Mouse (Mus musculus): ENCODE data around the gene Ralgps2. TPM values are rescaled to one million over a fixed set of nuclear protein-coding genes. Genes with fewer than 3 reads are reported as not detected.

Ralgps2 gene
- total RNA-seq, 2 experiments from 2014 or later: 12.5 to 28.8 TPM

DNA sequence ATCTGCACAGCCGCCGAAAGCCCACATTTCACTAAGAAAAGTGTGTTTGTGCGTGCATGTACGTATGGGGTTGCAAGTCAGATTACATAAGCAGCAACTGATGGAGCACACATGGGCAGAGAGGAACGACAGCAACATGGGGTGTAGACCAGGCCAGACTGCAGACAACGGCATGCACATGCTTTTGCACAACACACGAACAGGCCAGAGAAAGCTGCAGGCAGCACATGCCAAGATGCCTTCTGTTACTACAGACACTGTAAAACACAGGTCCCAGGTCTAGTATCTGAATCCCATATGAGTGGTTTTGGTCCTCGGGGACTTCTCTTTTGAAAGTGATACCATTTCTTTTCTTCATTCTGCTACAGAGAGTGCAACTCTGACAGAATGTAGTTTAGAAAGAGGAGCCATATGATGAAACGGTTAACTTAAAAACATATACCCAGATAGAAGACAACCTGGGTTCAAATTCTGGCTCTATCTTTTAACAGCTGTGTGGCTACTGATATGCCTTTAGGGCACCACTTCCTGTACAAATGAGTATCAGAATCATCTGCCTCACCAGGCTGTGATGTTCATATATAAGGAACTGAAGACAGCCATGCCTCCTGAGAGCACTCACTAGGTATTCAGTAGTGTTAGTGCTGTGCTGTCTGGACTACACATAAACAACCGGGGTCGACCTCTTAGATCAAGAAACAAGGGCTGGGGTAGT is 97.6 kb downstream of the Ralgps2 start:
- ATAC-seq (replicated peaks; ENCODE audit: poor library complexity, severe bottlenecking): peak; percentile 50

DNA sequence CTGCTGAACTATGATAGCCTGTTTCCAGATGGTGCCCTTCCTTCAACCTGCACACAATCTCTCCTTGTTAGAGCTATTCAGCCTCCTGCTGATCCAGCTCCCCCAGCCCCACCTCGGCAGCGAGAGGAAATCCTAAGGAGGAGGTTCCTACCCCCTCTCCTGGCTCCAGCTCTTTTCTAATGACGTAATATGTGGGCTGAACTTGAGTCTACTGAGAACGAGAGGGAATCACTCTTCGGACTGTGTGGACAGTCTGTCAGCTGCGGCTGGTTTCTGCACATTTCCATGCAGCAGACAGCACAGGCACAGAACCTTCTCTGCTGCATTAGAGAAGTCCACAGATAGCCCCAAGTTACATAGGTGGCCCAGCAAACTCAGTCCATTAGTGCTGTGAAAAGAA is 100.7 kb downstream of the Ralgps2 start:
- ATAC-seq (replicated peaks; ENCODE audit: poor library complexity, severe bottlenecking): no peak

DNA sequence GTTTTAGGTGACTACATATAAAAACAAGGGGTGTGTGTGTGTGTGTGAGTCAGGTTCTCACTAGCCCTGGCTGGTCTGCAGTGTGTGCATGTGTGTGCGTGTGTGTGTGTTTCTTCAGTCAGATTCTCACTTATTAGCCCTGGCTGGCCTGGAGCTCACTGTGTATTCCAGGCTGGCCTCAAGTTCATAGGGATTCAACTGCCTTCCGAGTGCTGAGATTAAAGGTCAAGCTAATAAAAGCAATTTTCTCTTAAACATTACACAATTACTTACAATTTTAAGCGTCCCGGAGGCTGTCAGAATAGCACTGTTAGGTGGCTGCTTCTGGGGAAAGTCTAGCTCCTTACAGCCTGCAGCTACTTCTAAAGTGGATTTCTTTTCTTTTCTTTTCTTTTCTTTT is 101.2 kb downstream of the Ralgps2 start, which contains the start of gene Angptl1:
TSS of gene Angptl1 (plus strand) at position 386 of the 400 bp plus-strand sequence.
- ATAC-seq (replicated peaks; ENCODE audit: poor library complexity, severe bottlenecking): no peak

DNA sequence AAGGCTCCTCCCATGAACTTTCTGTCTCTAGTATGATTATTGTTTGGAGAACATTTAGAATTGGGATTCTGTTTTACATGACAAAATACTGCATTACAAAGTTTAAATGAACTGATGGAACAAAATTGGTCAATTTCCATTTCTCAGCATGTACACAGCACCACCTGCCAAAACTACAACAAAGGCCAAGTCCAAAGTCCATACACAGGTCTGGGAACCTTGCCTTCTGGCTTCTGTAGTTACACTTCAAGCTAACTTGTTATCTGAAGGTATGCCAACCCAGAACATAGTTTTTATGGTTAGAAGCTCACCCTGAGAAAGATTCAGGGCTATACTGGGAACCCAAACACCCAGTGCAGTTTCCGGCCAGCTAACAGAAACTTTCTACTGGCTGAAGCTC is 120.2 kb downstream of the Ralgps2 start:
- ATAC-seq (replicated peaks; ENCODE audit: poor library complexity, severe bottlenecking): no peak

DNA sequence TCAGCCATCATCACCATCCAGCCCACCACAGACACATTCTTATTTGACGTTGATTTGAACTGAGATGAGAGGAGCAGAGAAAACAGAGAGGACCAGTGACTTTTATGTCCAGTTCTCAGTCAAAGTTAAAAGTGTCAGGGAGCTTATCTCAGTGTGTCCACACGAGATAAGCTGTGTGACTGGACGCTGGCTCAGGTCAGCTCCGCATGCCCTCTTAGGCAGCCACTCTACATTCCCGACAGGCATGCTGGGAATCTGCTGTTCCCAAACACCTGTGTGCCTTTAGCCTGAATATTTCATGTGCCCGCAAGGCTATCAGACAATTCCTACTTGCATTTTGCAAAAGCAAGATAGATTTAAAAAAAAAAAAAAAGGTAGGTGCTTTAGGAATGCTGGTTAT is 125.9 kb downstream of the Ralgps2 start:
- no peak for ATAC-seq (replicated peaks; ENCODE audit: poor library complexity, severe bottlenecking)

DNA sequence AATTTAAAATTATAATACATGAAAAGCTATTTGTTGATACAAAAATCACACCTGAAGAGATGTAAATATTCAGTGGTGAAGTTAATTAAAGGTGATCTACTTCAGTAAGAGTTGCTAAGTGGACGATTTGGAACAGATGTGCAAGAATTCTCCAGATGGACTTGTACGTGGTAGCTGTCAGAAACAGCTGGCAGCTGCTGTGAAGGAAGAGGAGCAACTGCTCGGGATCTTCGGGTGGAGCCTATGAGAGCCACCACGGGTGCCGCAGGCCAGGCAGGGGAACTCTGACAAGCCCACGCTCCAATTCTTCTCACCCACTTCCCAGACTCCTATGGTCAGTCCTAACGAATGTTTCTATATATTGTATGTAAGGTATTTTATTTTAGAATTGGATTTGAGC is 126.7 kb downstream of the Ralgps2 start:
- no peak for ATAC-seq (replicated peaks; ENCODE audit: poor library complexity, severe bottlenecking)

DNA sequence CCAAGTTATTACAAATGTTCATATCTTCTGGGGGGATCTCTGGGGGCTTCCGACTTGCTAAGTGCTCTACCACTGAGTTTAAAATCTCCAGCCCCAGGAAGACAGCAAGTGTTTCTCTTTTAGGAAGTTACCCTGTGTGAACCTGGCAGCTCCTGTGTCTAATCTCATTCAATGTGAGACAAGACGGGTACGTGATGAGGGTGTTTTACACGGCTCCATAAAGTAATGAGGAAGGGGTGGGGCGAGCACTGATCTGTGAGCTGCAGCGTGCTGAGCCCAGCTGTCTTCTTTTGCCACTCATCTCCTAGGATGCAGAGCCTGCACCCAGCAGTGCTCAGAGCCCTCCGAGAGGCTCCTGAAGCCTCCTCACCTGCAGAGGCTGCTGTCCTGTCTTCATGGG is 127.5 kb downstream of the Ralgps2 start:
- ATAC-seq (replicated peaks; ENCODE audit: poor library complexity, severe bottlenecking): no peak

DNA sequence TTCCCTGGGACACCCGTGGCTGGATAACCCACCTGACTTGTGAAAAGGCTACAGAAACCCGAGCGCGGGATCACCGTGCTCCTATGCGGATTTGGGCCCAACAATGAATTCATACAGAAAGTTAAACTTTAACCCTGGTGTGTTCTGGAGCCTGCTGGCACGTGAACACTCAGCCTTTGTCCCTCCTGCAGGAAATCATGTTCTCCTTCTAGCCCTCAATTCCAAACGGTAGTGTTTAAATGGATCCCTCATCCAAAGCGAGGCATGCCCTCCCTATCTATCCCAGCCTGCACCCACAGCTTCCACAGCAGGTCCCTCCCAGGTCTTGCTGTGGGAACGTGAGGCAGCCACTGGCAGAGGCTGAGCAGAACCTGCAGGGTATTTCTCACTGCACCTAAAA is 131.1 kb downstream of the Ralgps2 start:
- ATAC-seq (replicated peaks; ENCODE audit: poor library complexity, severe bottlenecking): no peak

DNA sequence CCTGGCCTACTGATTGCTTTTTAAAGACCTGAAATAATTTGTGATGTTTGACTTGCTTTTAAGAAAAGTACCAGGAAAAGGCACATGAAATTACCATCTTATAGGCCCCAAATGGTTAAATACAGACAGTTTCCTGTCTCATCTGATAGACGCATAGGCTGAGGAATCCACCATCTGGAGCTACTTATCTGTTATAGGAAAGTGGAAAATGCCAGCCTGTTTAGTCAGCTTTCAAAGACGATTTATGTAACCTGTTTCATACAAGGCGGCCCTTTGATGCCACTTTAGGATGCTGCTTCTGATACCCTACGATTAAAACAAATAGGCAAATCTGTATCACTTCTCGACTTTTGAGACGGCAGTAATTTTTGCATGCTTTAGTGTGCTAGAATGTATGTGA is 138.2 kb downstream of the Ralgps2 start:
- no peak for ATAC-seq (replicated peaks; ENCODE audit: poor library complexity, severe bottlenecking)

DNA sequence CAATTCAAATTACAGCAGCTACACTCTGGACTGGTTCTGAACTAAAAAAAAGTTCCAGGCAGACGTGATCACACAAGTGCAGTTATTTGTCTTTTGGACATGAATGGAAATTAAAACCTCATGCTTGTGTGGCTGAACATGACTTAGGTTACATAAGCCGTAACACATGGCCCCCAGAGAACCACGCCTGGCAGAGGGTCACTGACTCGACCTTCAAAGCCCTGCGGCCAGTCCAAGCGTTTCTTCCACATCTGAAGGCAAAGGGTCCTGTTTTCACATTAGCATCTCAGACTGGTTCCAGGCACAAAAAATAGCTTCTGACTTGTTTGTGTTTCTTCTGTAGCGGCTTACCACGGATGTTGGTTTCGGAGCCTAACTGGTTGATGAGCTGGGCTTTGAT is 143.2 kb downstream of the Ralgps2 start:
- no peak for ATAC-seq (replicated peaks; ENCODE audit: poor library complexity, severe bottlenecking)

DNA sequence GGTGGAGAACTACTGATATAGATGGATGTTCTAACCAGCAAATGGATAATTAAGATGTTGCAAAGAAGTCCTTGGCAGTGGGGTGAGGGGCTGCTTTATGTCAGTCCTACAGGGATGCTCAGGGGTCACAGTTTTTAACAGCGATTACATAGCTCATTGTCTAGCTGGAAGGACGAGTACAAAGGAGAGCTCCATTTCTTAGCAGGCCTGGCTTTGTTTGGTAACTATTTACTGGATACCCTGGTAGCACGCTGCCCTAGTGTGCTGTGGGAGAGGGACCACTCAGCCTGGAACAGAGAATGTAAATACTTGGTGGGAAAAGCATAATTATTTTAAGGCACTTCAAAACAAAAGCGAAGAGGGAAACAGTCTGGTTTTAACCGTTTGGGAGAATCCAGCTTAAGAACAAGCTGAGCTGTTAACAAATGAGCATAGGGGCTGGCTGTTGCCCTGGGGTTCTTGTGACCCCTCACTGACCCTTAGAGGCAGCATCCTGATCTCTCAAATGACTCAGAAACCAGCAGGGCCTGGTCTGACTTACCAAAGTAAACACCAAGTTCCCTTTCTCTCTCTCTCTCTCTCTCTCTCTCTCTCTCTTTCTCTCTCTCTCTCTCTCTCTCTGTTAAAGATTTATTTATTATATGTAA is 149.5 kb downstream of the Ralgps2 start:
- ATAC-seq (replicated peaks; ENCODE audit: poor library complexity, severe bottlenecking): no peak

DNA sequence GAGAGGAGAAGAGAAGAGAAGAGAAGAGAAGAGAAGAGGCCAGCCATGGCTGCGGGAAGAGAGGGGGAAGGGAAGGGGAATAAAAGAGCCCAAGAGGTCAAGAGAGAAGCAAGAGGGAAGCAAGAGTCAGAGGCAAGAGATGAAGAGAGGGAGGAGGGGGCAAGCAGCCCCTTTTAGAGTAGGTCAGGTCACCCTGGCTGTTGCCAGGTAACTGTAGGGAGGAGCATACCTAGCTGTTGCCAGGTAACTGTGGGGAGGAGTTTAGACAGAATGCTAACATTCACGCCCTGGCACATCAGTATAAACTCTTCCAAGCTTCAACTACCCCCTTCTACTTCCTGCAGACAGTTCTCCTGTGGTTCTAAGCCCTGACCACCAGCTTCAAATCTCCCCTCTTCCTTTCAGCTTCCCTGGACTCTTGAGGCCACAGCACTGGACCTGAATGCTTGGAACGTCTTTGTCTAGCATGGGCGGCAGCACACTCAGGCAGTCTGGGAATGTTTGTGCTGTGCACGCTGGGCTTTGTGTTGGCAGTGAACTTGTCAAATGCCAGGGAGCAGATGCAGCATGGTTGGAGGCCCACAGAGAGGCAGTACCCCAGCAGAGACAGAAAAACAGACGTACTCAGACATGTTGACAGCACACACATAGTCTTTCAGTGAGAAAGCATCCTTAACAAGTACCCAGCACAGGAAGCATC is 152.1 kb downstream of the Ralgps2 start:
- no peak for ATAC-seq (replicated peaks; ENCODE audit: poor library complexity, severe bottlenecking)

DNA sequence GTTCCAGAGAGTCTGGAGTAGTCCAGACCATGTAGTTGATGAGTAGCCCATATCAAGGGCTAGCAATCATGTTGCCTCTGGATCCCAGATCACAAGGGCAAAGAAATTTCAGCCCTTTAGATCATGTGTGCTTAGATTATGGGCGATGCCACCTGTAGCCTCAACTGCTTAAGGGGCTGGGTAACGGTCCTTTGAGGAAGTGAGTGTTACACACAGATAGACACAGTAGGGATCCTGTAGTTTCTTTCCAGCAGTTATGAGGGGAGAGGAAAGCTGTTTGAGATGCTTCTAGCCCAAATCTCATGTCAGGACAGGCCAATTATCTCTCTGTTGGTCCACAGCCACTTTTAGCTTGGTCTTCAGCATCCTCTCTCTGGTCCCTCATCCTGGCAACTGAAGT is 153.4 kb downstream of the Ralgps2 start:
- no peak; the same call in 1 of the 2 replicates for ATAC-seq (replicated peaks; ENCODE audit: poor library complexity, severe bottlenecking)

DNA sequence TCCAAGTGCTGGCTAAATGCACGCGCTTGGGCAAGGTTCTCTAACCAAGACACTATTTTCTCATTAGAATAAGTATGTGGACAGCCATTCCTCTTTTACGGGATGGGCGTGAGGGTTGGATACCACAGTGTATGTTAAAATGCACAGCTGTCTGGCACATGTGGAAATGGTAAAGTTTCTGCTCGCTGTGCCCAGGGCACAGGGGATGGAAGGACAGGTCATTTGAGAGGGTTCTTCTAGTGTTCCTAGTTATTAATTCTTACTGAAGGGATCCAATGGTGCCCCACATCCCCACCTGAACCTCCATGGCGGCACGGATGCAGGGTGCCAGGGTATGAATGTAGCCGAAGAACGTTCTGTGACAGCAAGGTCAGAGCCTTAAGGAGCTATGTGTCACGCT is 154.5 kb downstream of the Ralgps2 start:
- ATAC-seq (replicated peaks; ENCODE audit: poor library complexity, severe bottlenecking): no peak

DNA sequence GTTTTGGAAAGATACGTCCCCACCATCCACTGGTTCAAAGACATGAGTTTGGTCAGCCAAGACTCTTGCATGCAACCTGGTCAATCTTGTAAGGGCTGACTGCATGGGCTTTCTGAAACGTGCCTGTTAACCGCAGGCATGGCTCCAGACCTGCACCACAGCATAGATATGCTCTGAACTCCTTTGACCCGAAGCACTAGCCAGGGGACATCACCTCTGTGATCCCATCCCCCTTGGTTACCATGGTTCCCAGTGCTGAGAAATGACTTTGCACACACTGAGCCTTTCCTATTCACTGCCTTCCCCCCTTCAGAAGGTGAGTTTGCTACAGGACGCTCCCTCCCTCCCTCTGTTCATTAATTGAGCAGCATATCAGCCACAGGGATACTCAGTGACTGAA is 155.3 kb downstream of the Ralgps2 start:
- ATAC-seq (replicated peaks; ENCODE audit: poor library complexity, severe bottlenecking): no peak

DNA sequence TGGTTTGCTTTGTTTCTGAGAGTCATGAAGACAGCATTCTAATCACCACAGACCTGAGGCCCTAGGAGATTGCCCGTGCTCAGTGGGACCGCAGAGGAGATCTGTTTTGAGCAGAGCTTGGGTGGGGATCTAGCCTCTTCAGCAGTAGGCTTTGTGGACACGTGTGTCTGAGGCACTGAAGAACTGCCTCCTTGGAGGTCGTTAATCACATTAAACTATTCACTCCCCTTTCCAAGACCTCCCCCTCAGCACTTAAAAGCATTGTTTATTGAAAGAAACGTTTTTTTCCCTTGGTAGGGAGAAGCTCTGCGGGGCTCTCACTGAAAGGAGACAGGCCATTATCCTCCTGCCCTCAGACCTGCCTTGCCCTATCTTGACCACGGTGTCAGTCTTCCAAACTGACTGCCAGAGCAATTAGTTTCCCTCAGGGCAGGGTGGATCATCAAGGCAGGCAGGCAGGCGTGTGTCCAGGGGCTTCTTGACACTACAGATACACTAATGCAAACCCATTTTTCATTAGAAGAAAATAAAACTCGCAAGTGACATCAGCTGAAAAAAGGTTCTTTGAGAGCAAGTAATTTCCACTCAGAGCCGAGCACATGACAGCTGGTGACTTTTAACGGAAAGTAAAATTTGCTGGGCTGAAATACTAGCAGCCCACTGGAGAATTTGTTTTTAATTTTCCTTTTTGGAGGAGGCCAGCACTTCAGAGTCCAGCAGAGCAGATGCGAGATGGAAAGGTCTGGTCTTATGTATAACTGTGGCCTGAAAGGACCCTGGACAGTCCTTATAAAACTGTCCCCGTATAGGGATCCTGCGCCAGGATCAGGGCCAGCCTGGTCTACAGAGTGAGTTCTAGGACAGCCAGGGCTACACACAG is 157.2 kb downstream of the Ralgps2 start:
- ATAC-seq (replicated peaks; ENCODE audit: poor library complexity, severe bottlenecking): no peak

DNA sequence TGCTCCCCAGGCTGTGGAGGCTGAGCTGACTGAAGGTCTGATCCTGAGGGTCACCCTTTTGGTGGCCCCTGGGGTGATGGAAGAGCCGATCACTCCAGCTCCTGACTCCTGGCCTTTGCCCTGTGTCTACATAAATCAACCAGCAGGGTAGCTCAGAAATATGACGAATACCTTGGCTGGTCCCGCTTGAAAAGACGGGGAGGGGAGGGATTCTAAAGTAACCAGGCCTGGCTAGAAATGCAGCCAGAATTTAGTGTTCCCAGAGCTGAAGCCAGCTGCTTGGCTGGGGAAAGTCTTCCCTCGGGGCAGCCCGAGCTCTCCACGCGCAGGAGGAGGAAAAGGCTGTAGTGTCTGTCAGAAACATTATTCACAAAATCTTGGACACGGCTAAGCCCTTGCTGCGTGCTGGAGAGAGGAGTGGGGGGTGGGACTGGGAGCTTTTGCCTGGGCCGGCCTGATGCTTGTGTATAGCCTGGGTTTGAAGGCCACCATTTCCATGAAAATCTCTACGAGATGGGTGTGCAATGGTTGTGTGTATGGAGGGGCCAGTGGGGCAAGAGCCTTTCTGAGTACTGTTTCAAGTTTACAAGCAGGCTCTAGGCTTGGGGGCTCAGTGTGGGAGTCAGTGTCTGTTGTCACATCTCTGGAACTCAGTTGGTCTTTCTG is 158.2 kb downstream of the Ralgps2 start:
- ATAC-seq (replicated peaks; ENCODE audit: poor library complexity, severe bottlenecking): no peak

DNA sequence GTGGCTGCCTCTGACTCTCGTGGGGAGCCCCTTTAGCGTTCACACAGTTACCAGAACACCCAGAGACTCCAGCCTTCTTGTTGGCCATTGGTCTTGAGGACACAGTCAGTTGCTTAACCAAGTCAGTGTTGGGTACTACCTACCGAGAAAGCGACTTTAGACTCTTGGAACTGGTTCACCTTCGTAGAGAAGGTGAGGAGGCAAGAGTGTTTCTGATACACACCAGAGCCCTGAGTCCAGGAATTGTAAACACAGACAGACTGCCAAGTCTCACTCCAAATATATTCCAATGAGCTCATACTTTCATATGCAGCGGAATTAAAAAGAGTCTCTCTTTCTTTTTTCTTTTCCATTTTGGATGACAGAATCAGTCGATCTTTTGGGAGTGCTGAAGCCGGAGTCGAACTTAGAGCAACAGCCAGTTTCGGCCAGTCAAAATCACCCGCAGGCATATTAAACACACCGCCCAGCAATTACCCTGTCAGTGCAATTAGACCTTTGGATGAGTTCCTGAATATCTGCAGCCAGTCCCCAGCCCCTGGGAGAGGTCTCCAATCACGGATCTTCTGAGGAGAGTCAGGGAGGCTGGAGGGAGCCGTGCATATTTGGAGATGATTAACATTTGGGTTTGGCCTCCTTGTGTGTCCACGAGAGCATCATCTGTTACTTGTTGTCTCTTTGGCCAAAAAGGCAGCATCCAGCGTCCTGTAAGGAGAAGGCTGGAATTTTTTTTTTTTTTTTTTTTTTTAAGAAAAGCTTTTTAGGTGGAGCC is 159.0 kb downstream of the Ralgps2 start:
- ATAC-seq (replicated peaks; ENCODE audit: poor library complexity, severe bottlenecking): no peak

DNA sequence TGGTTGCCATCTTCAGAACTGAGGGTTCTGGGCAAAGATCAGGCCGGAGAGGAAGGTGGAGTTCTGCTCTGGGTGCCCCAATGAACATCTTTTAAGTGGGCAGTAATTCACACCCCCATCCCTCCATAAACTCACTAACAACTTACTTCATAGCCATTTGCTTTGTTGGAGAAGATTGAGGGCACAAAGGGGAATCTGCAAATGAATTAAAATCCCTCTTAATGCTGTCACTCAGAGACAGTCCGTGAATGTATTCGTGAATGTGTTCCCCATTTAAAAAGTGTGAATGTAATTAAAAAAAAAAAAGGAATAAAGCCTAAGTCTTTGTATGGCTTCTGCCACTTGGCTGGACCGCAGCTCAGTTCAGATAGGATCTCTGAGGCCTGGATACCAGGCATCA is 159.8 kb downstream of the Ralgps2 start:
- ATAC-seq (replicated peaks; ENCODE audit: poor library complexity, severe bottlenecking): no peak
